Mouse (Mus musculus) heart, postnatal 0 days (tissue): Measurements from ENCODE around the gene Dnase1l3. TPM values are rescaled to one million over a fixed set of nuclear protein-coding genes. Genes with fewer than 3 reads are reported as not detected.

Experiments used
- ATAC-seq: fragments of 200-750 bp; cut with Nextera tagmentation; 2 replicates; pipeline ENCODE4 v1.8.0; 2017; ENCODE audit warnings: low read depth, moderate number of reproducible peaks, moderate library complexity; ENCODE audit not compliant: insufficient read depth
- DNase-seq: peaks from one replicate; pipeline ENCODE4 v3.0.0-alpha.2; 2016; ENCODE audit warnings: low spot score
- H3K27ac ChIP-seq: fragments of 300-500 bp; sonication (generic); 2 replicates; pipeline ENCODE4 v1.5.1; 2014; ENCODE audit warnings: low read depth, mild to moderate bottlenecking
- H3K27me3 ChIP-seq: fragments of 300-500 bp; sonication (generic); 2 replicates; pipeline ENCODE4 v1.6.1; 2014; ENCODE audit warnings: low read length, mixed read lengths; ENCODE audit not compliant: control insufficient read depth, insufficient read depth
- H3K36me3 ChIP-seq: fragments of 300-500 bp; sonication (generic); replicated peaks from 2 replicates; pipeline ENCODE4 v1.6.1; 2014; ENCODE audit warnings: low read length, mixed read lengths; ENCODE audit not compliant: control insufficient read depth, insufficient read depth
- H3K4me1 ChIP-seq: fragments of 300-500 bp; sonication (generic); 2 replicates; pipeline ENCODE4 v1.6.1; 2014; ENCODE audit warnings: antibody characterized with exemption; ENCODE audit not compliant: control insufficient read depth, insufficient read depth
- H3K4me2 ChIP-seq: fragments of 300-500 bp; sonication (generic); 2 replicates; pipeline ENCODE4 v1.6.1; 2014; ENCODE audit warnings: low read depth, mild to moderate bottlenecking, low read length, moderate library complexity
- H3K4me3 ChIP-seq: fragments of 300-500 bp; sonication (generic); 2 replicates; pipeline ENCODE4 v1.5.1; 2014; ENCODE audit warnings: low read depth, low read length
- H3K9ac ChIP-seq: fragments of 300-500 bp; sonication (generic); replicated peaks from 2 replicates; pipeline ENCODE4 v1.6.1; 2014; ENCODE audit warnings: low read depth, low read length, mixed read lengths
- H3K9me3 ChIP-seq: fragments of 300-500 bp; sonication (generic); replicated peaks from 2 replicates; pipeline ENCODE4 v1.6.1; 2016; ENCODE audit warnings: low read length; ENCODE audit not compliant: control insufficient read depth
- CTCF ChIP-seq: IDR thresholded peaks from 2 replicates; pipeline ENCODE4 v1.5.1; 2016; ENCODE audit warnings: antibody characterized with exemption, control low read depth, low read depth
- EP300 ChIP-seq: IDR thresholded peaks from 2 replicates; pipeline ENCODE4 v1.6.1; 2016; ENCODE audit warnings: antibody characterized with exemption, low read depth
- WGBS: fragments of 180-500 bp; shearing (Covaris S2); extraction: QIAGEN DNeasy Blood & Tissue Kit; methylation state at CpG from one replicate; pipeline ENCODE4 v1.1.7; 2014; 5-methylcytosine and 5-hydroxymethylcytosine counted together
- polyA plus RNA-seq: library from polyadenylated mRNA; unstranded; fragments of >200 nt; fragmentation: Nextera tagmentation; extraction: Ambion mirVana; gene quantifications from 2 replicates; pipeline ENCODE4 v1.2.1, GENCODE M21; 2015
- total RNA-seq: library from RNA; depleted of rRNA; stranded (reverse); fragments of >200 nt; gene quantifications from 2 replicates; pipeline ENCODE4 v1.2.3, GENCODE M21; 2014; ENCODE audit warnings: low replicate concordance

Gene Dnase1l3
- total and polyA plus RNA-seq, 2 experiments from 2014 or later = 0.03 TPM; not detected in 1

- Histone ChIP-seq H3K27ac (no peak overlapping the region), H3K4me1 (no peaks in the 10 kb centered on the region), H3K4me2 (no peak overlapping the region), H3K4me3 (no peak overlapping the region), H3K9me3 (no peaks in the 10 kb centered on the region), H3K36me3 (peaks cover 47% of the 10 kb centered on the region), H3K9ac (no peak overlapping the region), H3K27me3 (no peaks in the 10 kb centered on the region)
- DNase-seq (no peak), ATAC-seq (no peak)
- TF ChIP-seq CTCF (no peak), EP300 (no peak)
- 86% methylated on average over 4 of the region's 4 CpGs for WGBS
These were observed 62.2 kb downstream of the Dnase1l3 start for GRCm38 (mm10) chr14:7932151-7932550.

- ATAC-seq (no peak), DNase-seq (no peak)
- no peaks in the 10 kb centered on the region for H3K4me1 ChIP-seq
- no peak overlapping the region for H3K4me2 ChIP-seq
- H3K27me3 ChIP-seq = no peaks in the 10 kb centered on the region
- H3K4me3 ChIP-seq = no peak overlapping the region
- H3K9ac ChIP-seq = no peak overlapping the region
- no peak overlapping the region for H3K27ac ChIP-seq
- WGBS = 79% methylated on average over 7 of the region's 7 CpGs
- H3K9me3 ChIP-seq = no peaks in the 10 kb centered on the region
- peaks cover 47% of the 10 kb centered on the region for H3K36me3 ChIP-seq
- TF ChIP-seq EP300 = no peak
- TF ChIP-seq CTCF = no peak
These were observed 65.3 kb downstream of the Dnase1l3 start for GRCm38 (mm10) chr14:7929029-7929428.

- 85% methylated on average over 1 of the region's 1 CpGs for WGBS
- no peaks in the 10 kb centered on the region for H3K27me3 ChIP-seq
These were observed 66.0 kb downstream of the Dnase1l3 start for GRCm38 (mm10) chr14:7928362-7928761.

GRCm38 (mm10) chr14:7923635-7924034 lies 70.7 kb downstream of the Dnase1l3 start:
- H3K4me1 ChIP-seq = no peaks in the 10 kb centered on the region
- TF ChIP-seq CTCF (no peak), EP300 (no peak)
- H3K27ac ChIP-seq = no peak overlapping the region
- no peak for ATAC-seq
- peaks cover 26% of the 10 kb centered on the region for H3K36me3 ChIP-seq
- no peaks in the 10 kb centered on the region for H3K9me3 ChIP-seq
- no peak overlapping the region for H3K9ac ChIP-seq
- no peaks in the 10 kb centered on the region for H3K27me3 ChIP-seq
- H3K4me2 ChIP-seq = no peak overlapping the region
- H3K4me3 ChIP-seq = no peak overlapping the region
- no peak for DNase-seq

More at GRCm38 (mm10) chr14:7928362-7928761, 66.0 kb downstream of the Dnase1l3 start:
- Histone ChIP-seq H3K36me3 (peaks cover 40% of the 10 kb centered on the region), H3K4me1 (no peaks in the 10 kb centered on the region), H3K9ac (no peak overlapping the region), H3K27ac (no peak overlapping the region), H3K4me3 (no peak overlapping the region), H3K4me2 (no peak overlapping the region), H3K9me3 (no peaks in the 10 kb centered on the region)
- no peak for TF ChIP-seq CTCF
- TF ChIP-seq EP300 = no peak
- DNase-seq = no peak
- ATAC-seq = no peak

GRCm38 (mm10) chr14:7921459-7921858 lies 72.9 kb downstream of the Dnase1l3 start:
- H3K36me3 ChIP-seq = peaks cover 41% of the 10 kb centered on the region
- 85% methylated on average over 5 of the region's 5 CpGs for WGBS
- no peak overlapping the region for H3K4me2 ChIP-seq
- no peak for DNase-seq
- no peak for TF ChIP-seq CTCF
- TF ChIP-seq EP300 = no peak
- H3K4me1 ChIP-seq = no peaks in the 10 kb centered on the region
- H3K27me3 ChIP-seq = no peaks in the 10 kb centered on the region
- H3K9ac ChIP-seq = no peak overlapping the region
- no peaks in the 10 kb centered on the region for H3K9me3 ChIP-seq
- no peak overlapping the region for H3K4me3 ChIP-seq
- no peak for ATAC-seq
- H3K27ac ChIP-seq = no peak overlapping the region

- DNase-seq (no peak), ATAC-seq (no peak)
- TF ChIP-seq EP300 = no peak
- TF ChIP-seq CTCF = no peak
- H3K4me1 ChIP-seq = no peaks in the 10 kb centered on the region
- H3K27me3 ChIP-seq = no peaks in the 10 kb centered on the region
- H3K27ac ChIP-seq = no peak overlapping the region
- H3K9ac ChIP-seq = no peak overlapping the region
- H3K9me3 ChIP-seq = no peaks in the 10 kb centered on the region
- H3K36me3 ChIP-seq = peaks cover 49% of the 10 kb centered on the region
- no peak overlapping the region for H3K4me3 ChIP-seq
- 68% methylated on average over 4 of the region's 4 CpGs for WGBS
- H3K4me2 ChIP-seq = no peak overlapping the region
These were observed 74.5 kb downstream of the Dnase1l3 start for GRCm38 (mm10) chr14:7919921-7920320.
